Mouse (Mus musculus): Measurements from ENCODE around the gene Zfp989. TPM values are rescaled to one million over a fixed set of nuclear protein-coding genes. Genes with fewer than 3 reads are reported as not detected.
"Not testable (repeated sequence)": the region's sequence is repeated elsewhere in the genome, so short reads cannot be mapped to it uniquely, and the experiment has no call there.

Gene Zfp989
- total RNA-seq (2014; rRNA removed) (not detected in 2 replicates), polyA plus RNA-seq (2015; fragmentation: Nextera tagmentation; extraction: Ambion mirVana) (not detected in 2 replicates)

DNA sequence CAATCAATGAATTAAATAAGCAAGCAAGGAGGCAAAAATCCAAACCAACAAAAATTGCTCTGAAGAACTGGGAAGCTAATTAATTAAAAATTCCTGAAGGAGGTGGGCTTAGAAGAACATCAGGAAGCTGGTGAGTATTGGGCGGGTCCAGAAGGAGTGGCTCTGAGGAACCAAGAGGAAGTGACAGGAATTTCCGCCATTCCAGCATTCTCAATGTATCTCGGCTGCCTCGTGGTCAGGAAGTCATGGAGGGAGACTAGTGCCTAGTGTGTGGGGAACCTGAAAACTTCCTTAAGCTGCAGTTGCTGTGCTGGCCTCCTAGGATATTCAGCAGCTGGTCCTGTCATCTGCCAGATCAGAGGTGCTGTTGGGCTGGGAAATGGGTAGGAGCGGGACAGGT, at the start of gene Zfp989:
Zfp989 (plus strand) TSS at position 220 of the 400 bp plus-strand sequence.
- H3K9ac ChIP-seq; ATAC-seq; H3K4me3 ChIP-seq (ENCODE audit: low read depth, low read length); H3K9me3 ChIP-seq (ENCODE audit: low read length); DNase-seq; H3K27me3 ChIP-seq (ENCODE audit: insufficient read depth, low read length); H3K27ac ChIP-seq (ENCODE audit: low read depth, low read length); H3K36me3 ChIP-seq (ENCODE audit: insufficient read depth); H3K4me2 ChIP-seq (ENCODE audit: low read depth); H3K4me1 ChIP-seq (ENCODE audit: insufficient read depth): not testable (repeated sequence)
- WGBS: 95% methylated on average over 4 of the region's 5 CpGs

DNA sequence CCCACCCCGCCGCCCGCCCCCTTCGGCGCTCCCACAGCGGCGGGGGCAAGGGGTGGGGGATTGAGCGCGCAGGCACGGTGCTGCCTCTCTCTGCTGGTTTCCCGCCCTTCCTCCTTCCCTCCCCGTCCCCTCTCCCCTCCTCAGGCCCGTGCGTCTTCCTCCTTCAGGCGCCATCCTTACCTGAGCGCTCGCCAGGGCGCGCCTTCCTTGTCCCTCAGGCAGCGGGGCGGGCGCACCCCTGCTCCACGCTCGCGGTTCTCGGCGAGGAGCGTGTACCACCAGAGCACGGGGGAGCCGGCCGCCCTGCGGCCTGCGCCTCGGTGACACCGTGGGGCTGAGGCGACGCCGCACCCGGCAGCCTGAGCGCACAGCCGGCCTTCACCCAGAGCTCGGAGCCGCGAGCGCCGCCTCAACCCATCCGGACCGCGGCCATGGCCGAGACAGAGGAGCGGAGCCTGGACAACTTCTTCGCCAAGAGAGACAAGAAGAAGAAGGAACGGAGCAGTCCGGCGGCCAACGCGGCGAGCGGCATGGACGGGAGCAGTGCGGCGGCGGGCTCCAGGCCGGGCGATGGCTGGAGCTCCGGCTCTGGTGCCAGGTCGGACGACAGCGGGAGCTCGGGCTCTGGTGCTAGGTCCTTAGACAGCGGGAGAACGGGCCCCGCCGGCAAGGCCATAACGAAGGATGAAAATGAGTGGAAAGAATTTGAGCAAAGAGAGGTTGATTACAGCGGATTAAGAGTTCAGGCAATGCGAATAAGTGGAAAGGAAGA, 39.3 kb upstream of the Zfp989 start:
- Histone ChIP-seq H3K9me3 (ENCODE audit: low read length) (peaks cover 26% of the 10 kb centered on the region; the same call in 1 of the 2 replicates), H3K4me3 (ENCODE audit: low read depth, low read length) (no peak overlapping the region)
- WGBS: 12% methylated on average over 76 of the region's 77 CpGs

DNA sequence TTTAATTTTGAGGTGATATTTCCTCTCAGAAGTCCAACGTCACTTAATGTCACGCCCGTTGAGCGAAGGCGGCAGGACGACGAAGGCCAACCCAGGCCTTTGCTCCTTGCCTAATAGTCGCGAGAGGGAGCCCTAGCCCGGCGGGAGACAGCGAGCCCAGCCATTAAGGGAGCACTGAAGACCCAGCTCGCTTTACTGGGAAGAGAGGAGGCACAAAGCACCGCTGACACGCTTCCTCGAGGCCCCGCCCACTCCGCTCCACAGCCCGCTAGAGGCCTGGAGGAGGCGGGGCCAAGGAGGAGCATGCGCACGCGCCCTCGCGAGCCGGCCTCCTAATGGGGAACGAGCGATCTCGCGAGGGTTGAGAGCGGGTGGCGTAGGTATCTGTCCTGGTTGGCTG, 30.1 kb upstream of the Zfp989 start:
- ATAC-seq; DNase-seq; H3K4me2 ChIP-seq (ENCODE audit: low read depth); H3K4me1 ChIP-seq (ENCODE audit: insufficient read depth); H3K36me3 ChIP-seq (ENCODE audit: insufficient read depth); H3K27ac ChIP-seq (ENCODE audit: low read depth, low read length); H3K9me3 ChIP-seq (ENCODE audit: low read length); H3K9ac ChIP-seq; H3K4me3 ChIP-seq (ENCODE audit: low read depth, low read length); H3K27me3 ChIP-seq (ENCODE audit: insufficient read depth, low read length): not testable (repeated sequence)
- WGBS: 68% methylated on average over 32 of the region's 32 CpGs

More for the DNA sequence above, 39.3 kb upstream of the Zfp989 start:
- ATAC-seq (no peak), DNase-seq (no peak)
- Histone ChIP-seq H3K4me2 (ENCODE audit: low read depth) (no peak overlapping the region), H3K9ac (no peak overlapping the region), H3K4me1 (ENCODE audit: insufficient read depth) (no peaks in the 10 kb centered on the region), H3K36me3 (ENCODE audit: insufficient read depth) (no peaks in the 10 kb centered on the region), H3K27me3 (ENCODE audit: insufficient read depth, low read length) (no peaks in the 10 kb centered on the region), H3K27ac (ENCODE audit: low read depth, low read length) (no peak overlapping the region)
- no peak for TF ChIP-seq CTCF (IDR thresholded peaks at IDR 0.05; ENCODE audit: low read depth)

DNA sequence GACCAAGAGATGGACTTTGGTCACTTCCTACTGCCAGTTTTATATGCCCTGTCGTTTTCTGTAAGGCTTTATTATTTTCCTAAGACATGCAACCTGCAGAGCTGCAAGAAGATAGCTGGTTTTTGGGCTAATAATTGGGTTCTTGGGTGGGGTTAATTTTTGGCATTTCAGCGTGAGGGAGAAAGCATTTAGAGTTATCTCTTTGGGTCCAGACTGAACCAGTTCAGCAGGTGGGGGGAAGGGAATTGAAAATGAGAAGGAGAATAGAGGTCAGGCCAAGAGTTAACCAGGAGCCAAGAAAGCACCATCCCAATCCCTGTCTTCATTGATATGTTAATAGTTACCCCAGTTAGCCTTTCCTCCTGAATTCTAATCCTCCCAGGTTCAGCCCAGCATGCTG, 4.8 kb downstream of the Zfp989 start:
- not testable (repeated sequence) for H3K4me2 ChIP-seq (ENCODE audit: low read depth); DNase-seq; H3K9ac ChIP-seq; H3K4me3 ChIP-seq (ENCODE audit: low read depth, low read length); H3K27me3 ChIP-seq (ENCODE audit: insufficient read depth, low read length); H3K9me3 ChIP-seq (ENCODE audit: low read length); H3K36me3 ChIP-seq (ENCODE audit: insufficient read depth); H3K27ac ChIP-seq (ENCODE audit: low read depth, low read length); ATAC-seq; H3K4me1 ChIP-seq (ENCODE audit: insufficient read depth)
- WGBS: 19% methylated on average over 2 of the region's 2 CpGs

DNA sequence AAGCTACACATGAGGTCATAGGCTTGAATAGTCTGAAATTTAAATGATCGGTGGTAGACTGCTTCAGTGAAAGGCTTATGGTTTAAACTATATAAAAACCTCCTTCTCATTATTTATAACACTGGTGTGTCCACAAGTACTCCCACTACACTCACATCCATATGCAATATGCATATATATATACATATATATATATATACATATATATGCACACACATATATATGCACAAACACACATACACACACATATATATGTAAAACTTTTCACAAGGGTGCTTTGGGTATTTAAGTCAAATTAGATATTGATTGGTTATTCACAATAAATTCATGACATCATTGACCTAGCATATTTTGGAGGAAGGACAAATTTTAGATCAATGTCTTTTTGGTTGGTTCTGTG, 46.6 kb downstream of the Zfp989 start:
- not testable (repeated sequence) for H3K36me3 ChIP-seq (ENCODE audit: insufficient read depth); H3K4me2 ChIP-seq (ENCODE audit: low read depth); H3K27me3 ChIP-seq (ENCODE audit: insufficient read depth, low read length); H3K9ac ChIP-seq; H3K27ac ChIP-seq (ENCODE audit: low read depth, low read length); ATAC-seq; DNase-seq; H3K9me3 ChIP-seq (ENCODE audit: low read length); H3K4me3 ChIP-seq (ENCODE audit: low read depth, low read length); H3K4me1 ChIP-seq (ENCODE audit: insufficient read depth)
- WGBS: no CpG with 5 or more reads among the region's 1 CpGs

DNA sequence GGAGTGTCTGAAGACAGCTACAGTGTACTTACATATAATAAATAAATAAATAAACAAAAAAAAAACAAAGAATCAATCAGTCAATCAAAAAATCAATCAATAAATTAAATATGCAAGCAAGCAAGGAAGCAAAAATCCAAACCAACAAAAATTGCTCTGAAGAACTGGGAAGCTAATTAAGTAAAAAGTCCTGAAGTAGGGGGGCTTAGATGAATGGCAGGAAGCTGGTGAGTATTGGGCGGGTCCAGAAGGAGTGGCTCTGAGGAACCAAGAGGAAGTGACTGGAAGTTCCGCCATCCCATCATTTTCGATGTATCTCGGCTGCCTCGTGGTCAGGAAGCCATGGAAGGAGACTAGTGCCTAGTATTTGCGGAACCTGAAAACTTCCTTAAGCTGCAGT, 49.8 kb downstream of the Zfp989 start, which contains the start of gene Rex2:
Rex2 (plus strand) TSS at position 301 of the 400 bp plus-strand sequence.
- H3K9me3 ChIP-seq (ENCODE audit: low read length); H3K36me3 ChIP-seq (ENCODE audit: insufficient read depth); H3K4me3 ChIP-seq (ENCODE audit: low read depth, low read length); H3K9ac ChIP-seq; H3K27ac ChIP-seq (ENCODE audit: low read depth, low read length); DNase-seq; ATAC-seq; H3K4me2 ChIP-seq (ENCODE audit: low read depth); H3K4me1 ChIP-seq (ENCODE audit: insufficient read depth); H3K27me3 ChIP-seq (ENCODE audit: insufficient read depth, low read length): not testable (repeated sequence)
- WGBS: no CpG with 5 or more reads among the region's 6 CpGs

DNA sequence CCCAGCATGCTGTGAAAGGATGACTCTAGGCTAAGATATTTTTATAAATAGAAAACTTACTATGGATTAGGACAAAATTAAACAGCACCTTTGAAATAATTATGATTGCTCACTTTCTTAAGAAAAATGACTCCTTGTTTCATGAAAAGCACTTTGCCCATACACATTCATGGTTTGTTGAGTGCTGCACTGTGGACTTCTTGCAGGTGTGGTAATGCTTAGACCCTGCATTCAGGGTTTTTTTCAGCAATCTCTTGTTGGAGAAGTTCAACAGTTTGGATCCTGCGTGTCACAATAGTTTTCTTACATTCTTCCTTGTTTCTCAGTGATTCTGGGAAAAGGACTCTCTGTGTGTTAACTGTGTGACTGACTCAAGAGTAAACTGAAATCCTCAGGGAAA, 54.6 kb downstream of the Zfp989 start:
- not testable (repeated sequence) for H3K27ac ChIP-seq (ENCODE audit: low read depth, low read length); ATAC-seq; H3K4me2 ChIP-seq (ENCODE audit: low read depth); H3K9me3 ChIP-seq (ENCODE audit: low read length); H3K27me3 ChIP-seq (ENCODE audit: insufficient read depth, low read length); H3K4me1 ChIP-seq (ENCODE audit: insufficient read depth); H3K4me3 ChIP-seq (ENCODE audit: low read depth, low read length); H3K36me3 ChIP-seq (ENCODE audit: insufficient read depth); H3K9ac ChIP-seq; DNase-seq
- 58% methylated on average over 1 of the region's 1 CpGs for WGBS

DNA sequence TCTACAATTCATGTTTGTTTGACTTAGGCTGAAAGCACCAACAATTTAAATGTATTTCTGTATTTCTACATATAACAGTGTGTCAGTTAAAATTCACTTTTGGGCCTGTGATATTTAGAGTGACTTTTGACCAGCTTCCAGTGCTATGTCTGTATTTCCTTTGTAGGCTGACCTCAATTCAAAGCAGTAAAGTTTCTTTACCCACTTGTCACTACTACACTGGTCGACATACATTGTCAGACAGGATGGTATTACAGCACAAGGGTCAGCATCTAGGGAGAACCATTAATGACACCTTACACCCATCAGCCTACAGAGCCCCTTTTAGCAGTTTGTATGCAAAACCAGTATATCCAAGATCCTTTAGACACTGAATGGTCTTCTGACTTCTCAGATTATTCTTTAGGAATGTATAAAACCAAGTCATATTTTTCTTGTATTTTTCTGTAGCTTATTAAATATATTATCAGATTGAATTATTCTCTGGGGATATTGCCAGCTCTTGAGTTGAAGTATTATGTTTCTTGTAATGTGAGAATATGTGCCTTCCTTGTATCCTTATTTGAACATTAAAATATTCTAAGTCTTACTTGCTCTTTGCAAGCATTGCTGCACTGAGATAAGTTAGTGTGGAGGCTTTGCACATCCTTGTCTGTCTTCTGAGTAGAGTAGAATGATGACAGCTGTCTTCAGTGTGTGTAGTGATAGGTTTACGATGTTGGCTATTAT, 59.7 kb downstream of the Zfp989 start:
- not testable (repeated sequence) for DNase-seq; H3K27ac ChIP-seq (ENCODE audit: low read depth, low read length); H3K36me3 ChIP-seq (ENCODE audit: insufficient read depth); H3K4me1 ChIP-seq (ENCODE audit: insufficient read depth); H3K4me3 ChIP-seq (ENCODE audit: low read depth, low read length); H3K4me2 ChIP-seq (ENCODE audit: low read depth); H3K27me3 ChIP-seq (ENCODE audit: insufficient read depth, low read length); H3K9me3 ChIP-seq (ENCODE audit: low read length); H3K9ac ChIP-seq; ATAC-seq
- 87% methylated on average over 1 of the region's 2 CpGs for WGBS

All from forebrain, postnatal 0 days (tissue).